In the genomic region with DNA sequence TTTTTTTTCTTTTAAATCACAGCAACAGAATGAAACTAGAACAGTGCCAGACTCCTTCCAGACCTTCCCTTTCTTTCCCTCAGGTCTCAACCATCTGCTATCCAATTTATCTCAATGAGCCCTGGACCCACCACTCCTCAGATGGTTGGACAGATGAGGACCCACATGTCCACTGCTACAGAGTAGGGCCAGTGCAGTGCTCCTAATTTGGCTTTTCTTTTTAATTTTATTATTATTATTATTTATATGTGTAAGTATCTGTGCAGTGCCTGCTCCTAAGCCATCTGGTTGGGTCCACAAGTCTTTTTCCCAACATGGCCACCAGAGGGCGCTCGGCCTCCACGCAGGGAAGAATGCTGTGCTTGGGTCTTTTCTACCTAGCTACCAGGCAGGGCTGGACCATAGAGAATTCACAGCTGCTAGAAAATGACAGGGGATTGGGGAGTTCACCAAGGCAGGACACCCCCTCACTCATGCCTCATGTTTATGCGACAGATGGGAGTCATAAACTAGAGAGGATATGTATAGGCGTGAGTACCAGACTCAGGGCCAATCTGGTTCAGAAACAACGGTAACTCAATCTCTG, we compare ENCODE assay signal across 9 mouse cellular contexts. TPM values are rescaled to one million over a fixed set of nuclear protein-coding genes. Genes with fewer than 3 reads are reported as not detected.
A peak's percentile ranks its signal among the peaks of the same experiment; 100 is the strongest.
DNase-seq lines count a peak whose midpoint lies in the region; ATAC-seq lines count a peak whose summit lies in the region.
"Had no signal": no experiment of that assay in that cellular context is flagged by ENCODE, and none has a peak within 500 bp of the region (broad histone marks: within the 10 kb centered on the region; RNA-seq: fewer than 3 reads in every experiment).

No protein-coding gene starts in this region.

- no peak overlapping the region for H3K9ac ChIP-seq in hindbrain, embryonic 12.5 days

- H3K4me3 ChIP-seq in hindbrain, embryonic 12.5 days, result no peak overlapping the region

- peaks cover 4% of the 10 kb centered on the region; the same call in 1 of the 2 replicates for H3K4me1 ChIP-seq in hindbrain, embryonic 12.5 days

- H3K9me3 ChIP-seq in hindbrain, embryonic 12.5 days (replicated peaks), result no peaks in the 10 kb centered on the region

- WGBS in hindbrain, embryonic 12.5 days, result 33% methylated on average over 6 of the region's 6 CpGs

- no peaks in the 10 kb centered on the region for H3K36me3 ChIP-seq in hindbrain, embryonic 12.5 days

- no peak overlapping the region for H3K27ac ChIP-seq in hindbrain, embryonic 12.5 days

- peaks cover 12% of the 10 kb centered on the region for H3K27me3 ChIP-seq in hindbrain, embryonic 12.5 days

- peak; percentile 86 for ATAC-seq in hindbrain, embryonic 12.5 days (ENCODE audit: low FRiP score)

- peak; percentile 89 for DNase-seq in NIH3T3 (ENCODE audit: low read depth)
- DNase-seq in cerebellum, adult 8-10 months, result peak; percentile 81
- peak; percentile 81 for DNase-seq in forelimb bud, embryonic 11.5 days (ENCODE audit: low read depth, low spot score)
- peak; percentile 88 to 91 for DNase-seq in layer of hippocampus, postnatal 14 days (ENCODE audit: low spot score in 2 of 2)
- peak; percentile 84 for DNase-seq in lung, postnatal 36 days
- peak; percentile 88 for DNase-seq in right cerebral cortex, postnatal 14 days
- DNase-seq in urinary bladder, postnatal 14 days (ENCODE audit: low spot score), result peak; percentile 83

- no peak overlapping the region for H3K4me2 ChIP-seq in hindbrain, embryonic 12.5 days (replicated peaks)

RNA-seq across cellular contexts. Expression of a gene that starts 15.9 kb away (rescaled TPM):
- polyA plus RNA-seq in hindbrain, embryonic 12.5 days (2016; fragmentation: Nextera tagmentation; extraction: Ambion mirVana), result 4.7 and 5.6 TPM in 2 replicates
- 1 to 10 TPM; 1.4 TPM for total RNA-seq in layer of hippocampus, postnatal 14 days (2021)
- polyA plus RNA-seq: liver, embryonic 16.5 days had no signal
